Mouse (Mus musculus): ENCODE measurements at regions not wholly inside any gene's neighbourhood (a gene's known extent, or its start where the extent isn't known, plus 50 kb on each side); places are given as distances from the start of the nearest gene placed in this dataset.

GRCm38 (mm10) chr10:83963779-83964643, 241.3 kb downstream of the 1500009L16Rik start:
- no peak for DNase-seq (ENCODE audit: low spot score)

- no peak for DNase-seq (ENCODE audit: low spot score)
Measured at GRCm38 (mm10) chr10:83964838-83965237, 242.2 kb downstream of the 1500009L16Rik start.

GRCm38 (mm10) chr10:83970501-83970900, 247.8 kb downstream of the 1500009L16Rik start:
- no peak for DNase-seq (ENCODE audit: low spot score)

GRCm38 (mm10) chr10:83974548-83974947, 251.9 kb downstream of the 1500009L16Rik start:
- no peak for DNase-seq (ENCODE audit: low spot score)

GRCm38 (mm10) chr10:83976548-83976947, 253.9 kb downstream of the 1500009L16Rik start:
- no peak for DNase-seq (ENCODE audit: low spot score)

GRCm38 (mm10) chr10:83979930-83980329, 257.3 kb downstream of the 1500009L16Rik start:
- no peak for DNase-seq (ENCODE audit: low spot score)

GRCm38 (mm10) chr10:83984697-83985415, 262.2 kb downstream of the 1500009L16Rik start:
- DNase-seq (ENCODE audit: low spot score) = no peak

GRCm38 (mm10) chr10:83992577-83993305, 270.1 kb downstream of the 1500009L16Rik start:
- no peak for DNase-seq (ENCODE audit: low spot score)

GRCm38 (mm10) chr10:83995026-83995600, 272.4 kb downstream of the 1500009L16Rik start:
- DNase-seq (ENCODE audit: low spot score) = no peak

GRCm38 (mm10) chr10:83995913-83996312, 273.2 kb downstream of the 1500009L16Rik start:
- DNase-seq (ENCODE audit: low spot score) = no peak

- DNase-seq (ENCODE audit: low spot score) = no peak
Measured at GRCm38 (mm10) chr10:83996489-83996888, 273.8 kb downstream of the 1500009L16Rik start.

GRCm38 (mm10) chr10:84000436-84001208, 278.0 kb downstream of the 1500009L16Rik start:
- DNase-seq (ENCODE audit: low spot score) = no peak

- DNase-seq (ENCODE audit: low spot score) = no peak
Measured at GRCm38 (mm10) chr10:84002744-84003143, 280.1 kb downstream of the 1500009L16Rik start.

- no peak for DNase-seq (ENCODE audit: low spot score)
Measured at GRCm38 (mm10) chr10:84003601-84004149, 281.0 kb downstream of the 1500009L16Rik start.

- no peak for DNase-seq (ENCODE audit: low spot score)
Measured at GRCm38 (mm10) chr10:84008923-84009322, 286.3 kb downstream of the 1500009L16Rik start.

GRCm38 (mm10) chr10:84019381-84019780, 296.7 kb downstream of the 1500009L16Rik start:
- DNase-seq (ENCODE audit: low spot score) = no peak

- DNase-seq (ENCODE audit: low spot score) = no peak
Measured at GRCm38 (mm10) chr10:84020023-84020620, 297.5 kb downstream of the 1500009L16Rik start.

GRCm38 (mm10) chr10:84021167-84022120, 298.8 kb downstream of the 1500009L16Rik start:
- DNase-seq (ENCODE audit: low spot score) = no peak

- no peak for DNase-seq (ENCODE audit: low spot score)
Measured at GRCm38 (mm10) chr10:84024294-84024693, 301.6 kb downstream of the 1500009L16Rik start.
